Mouse (Mus musculus) lung, postnatal 0 days (tissue): ENCODE results near the gene Kif13a.

Experiments used
- CTCF ChIP-seq: IDR thresholded peaks from 2 replicates; pipeline ENCODE4 v1.5.1; 2016; ENCODE audit warnings: antibody characterized with exemption, mild to moderate bottlenecking
- EP300 ChIP-seq: IDR thresholded peaks from 2 replicates; pipeline ENCODE4 v1.6.1; 2016; ENCODE audit warnings: antibody characterized with exemption, mild to moderate bottlenecking, control low read depth

DNA sequence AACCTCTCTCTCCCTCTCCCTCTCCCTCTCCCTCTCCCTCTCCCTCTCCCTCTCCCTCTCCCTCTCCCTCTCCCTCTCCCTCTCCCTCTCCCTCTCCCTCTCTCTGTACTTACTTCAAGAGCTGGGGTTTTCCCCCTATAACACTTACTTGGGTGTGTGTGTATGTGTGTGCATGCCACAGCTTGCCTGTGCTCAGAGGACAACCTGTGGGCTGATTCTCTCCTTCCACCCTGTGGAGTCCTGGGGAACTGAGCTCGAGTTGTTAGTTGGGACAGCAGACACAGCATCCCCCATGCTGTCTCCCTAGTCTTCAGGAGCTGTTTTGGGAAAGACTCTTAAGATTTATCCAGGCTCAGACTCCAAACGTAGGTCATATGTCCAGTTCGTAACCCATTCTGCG, 37.6 kb upstream of the Kif13a start:
- no peak for TF ChIP-seq EP300
- peak; percentile 31 for TF ChIP-seq CTCF
